Mouse (Mus musculus): ENCODE data around the gene Ncapd2. TPM values are rescaled to one million over a fixed set of nuclear protein-coding genes. Genes with fewer than 3 reads are reported as not detected.

The Ncapd2 gene
- polyA plus RNA-seq, 1 experiment from 2014 or later = 39.4 TPM

GRCm38 (mm10) chr6:125218963-125219362 is 27.5 kb upstream of the Ncapd2 start:
- H3K4me3 ChIP-seq (ENCODE audit: low read depth, low read length) = no peak overlapping the region
- H3K9ac ChIP-seq (ENCODE audit: low read depth, low read length) = no peak overlapping the region
- H3K27me3 ChIP-seq (ENCODE audit: control insufficient read depth, insufficient read depth, low read depth, low read length) = no peaks in the 10 kb centered on the region
- H3K9me3 ChIP-seq (replicated peaks; ENCODE audit: control insufficient read depth, low read length, poor library complexity, severe bottlenecking) = no peaks in the 10 kb centered on the region
- no peaks in the 10 kb centered on the region for H3K36me3 ChIP-seq (ENCODE audit: control insufficient read depth, insufficient read depth, low read length)
- H3K4me2 ChIP-seq (ENCODE audit: low read length) = no peak overlapping the region
- 89% methylated on average over 4 of the region's 4 CpGs for WGBS
- ATAC-seq = no peak
- H3K4me1 ChIP-seq (ENCODE audit: control insufficient read depth, insufficient read depth, low read length) = peaks cover 7% of the 10 kb centered on the region
- H3K27ac ChIP-seq (ENCODE audit: low read length) = no peak overlapping the region

GRCm38 (mm10) chr6:125217899-125218298 is 26.4 kb upstream of the Ncapd2 start:
- H3K4me3 ChIP-seq (ENCODE audit: low read depth, low read length) = no peak overlapping the region
- peaks cover 5% of the 10 kb centered on the region; the same call in 1 of the 2 replicates for H3K27me3 ChIP-seq (ENCODE audit: control insufficient read depth, insufficient read depth, low read depth, low read length)
- peaks cover 7% of the 10 kb centered on the region for H3K4me1 ChIP-seq (ENCODE audit: control insufficient read depth, insufficient read depth, low read length)
- H3K27ac ChIP-seq (ENCODE audit: low read length) = no peak overlapping the region
- H3K4me2 ChIP-seq (ENCODE audit: low read length) = no peak overlapping the region
- WGBS = 90% methylated on average over 11 of the region's 11 CpGs
- H3K9ac ChIP-seq (ENCODE audit: low read depth, low read length) = no peak overlapping the region
- no peaks in the 10 kb centered on the region for H3K9me3 ChIP-seq (replicated peaks; ENCODE audit: control insufficient read depth, low read length, poor library complexity, severe bottlenecking)
- ATAC-seq = no peak
- no peaks in the 10 kb centered on the region for H3K36me3 ChIP-seq (ENCODE audit: control insufficient read depth, insufficient read depth, low read length)

- Histone ChIP-seq H3K9ac (ENCODE audit: low read depth, low read length) (no peak overlapping the region), H3K36me3 (ENCODE audit: control insufficient read depth, insufficient read depth, low read length) (no peaks in the 10 kb centered on the region), H3K4me1 (ENCODE audit: control insufficient read depth, insufficient read depth, low read length) (peaks cover 7% of the 10 kb centered on the region), H3K27ac (ENCODE audit: low read length) (no peak overlapping the region), H3K27me3 (ENCODE audit: control insufficient read depth, insufficient read depth, low read depth, low read length) (peaks cover 5% of the 10 kb centered on the region; the same call in 1 of the 2 replicates), H3K9me3 (replicated peaks; ENCODE audit: control insufficient read depth, low read length, poor library complexity, severe bottlenecking) (no peaks in the 10 kb centered on the region), H3K4me2 (ENCODE audit: low read length) (no peak overlapping the region), H3K4me3 (ENCODE audit: low read depth, low read length) (no peak overlapping the region)
- WGBS = 78% methylated on average over 2 of the region's 2 CpGs
- ATAC-seq = no peak
Measured at GRCm38 (mm10) chr6:125216898-125217297, 25.4 kb upstream of the Ncapd2 start.

- WGBS = under 1% methylated on average over 48 of the region's 48 CpGs
- H3K9me3 ChIP-seq (replicated peaks; ENCODE audit: control insufficient read depth, low read length, poor library complexity, severe bottlenecking) = no peaks in the 10 kb centered on the region
- peak within 1 kb of the TSS; percentile 85 for H3K27ac ChIP-seq (ENCODE audit: low read length)
- peaks cover 5% of the 10 kb centered on the region; the same call in 1 of the 2 replicates for H3K27me3 ChIP-seq (ENCODE audit: control insufficient read depth, insufficient read depth, low read depth, low read length)
- ATAC-seq = peak; percentile 98
- no peaks in the 10 kb centered on the region for H3K36me3 ChIP-seq (ENCODE audit: control insufficient read depth, insufficient read depth, low read length)
- H3K4me1 ChIP-seq (ENCODE audit: control insufficient read depth, insufficient read depth, low read length) = peaks cover 7% of the 10 kb centered on the region
- peak within 1 kb of the TSS; percentile 58 for H3K4me3 ChIP-seq (ENCODE audit: low read depth, low read length)
- peak within 1 kb of the TSS; percentile 63 for H3K4me2 ChIP-seq (ENCODE audit: low read length)
- H3K9ac ChIP-seq (ENCODE audit: low read depth, low read length) = peak within 1 kb of the TSS; percentile 79
Measured at GRCm38 (mm10) chr6:125215148-125215954, 23.9 kb upstream of the Ncapd2 start, which contains the start of gene Vamp1. Vamp1 (plus strand) TSS chr6:125215551.

- Histone ChIP-seq H3K9me3 (replicated peaks; ENCODE audit: control insufficient read depth, low read length, poor library complexity, severe bottlenecking) (no peaks in the 10 kb centered on the region), H3K27me3 (ENCODE audit: control insufficient read depth, insufficient read depth, low read depth, low read length) (peaks cover 5% of the 10 kb centered on the region; the same call in 1 of the 2 replicates), H3K4me3 (ENCODE audit: low read depth, low read length) (no peak overlapping the region), H3K4me2 (ENCODE audit: low read length) (no peak overlapping the region), H3K9ac (ENCODE audit: low read depth, low read length) (no peak overlapping the region), H3K36me3 (ENCODE audit: control insufficient read depth, insufficient read depth, low read length) (no peaks in the 10 kb centered on the region), H3K4me1 (ENCODE audit: control insufficient read depth, insufficient read depth, low read length) (peaks cover 7% of the 10 kb centered on the region), H3K27ac (ENCODE audit: low read length) (no peak overlapping the region)
- ATAC-seq = no peak
- WGBS = 87% methylated on average over 6 of the region's 6 CpGs
Measured at GRCm38 (mm10) chr6:125213715-125214114, 22.2 kb upstream of the Ncapd2 start.

- Histone ChIP-seq H3K36me3 (ENCODE audit: control insufficient read depth, insufficient read depth, low read length) (no peaks in the 10 kb centered on the region), H3K4me1 (ENCODE audit: control insufficient read depth, insufficient read depth, low read length) (peaks cover 7% of the 10 kb centered on the region), H3K27ac (ENCODE audit: low read length) (no peak overlapping the region), H3K9ac (ENCODE audit: low read depth, low read length) (no peak overlapping the region), H3K4me2 (ENCODE audit: low read length) (no peak overlapping the region), H3K27me3 (ENCODE audit: control insufficient read depth, insufficient read depth, low read depth, low read length) (peaks cover 5% of the 10 kb centered on the region; the same call in 1 of the 2 replicates), H3K9me3 (replicated peaks; ENCODE audit: control insufficient read depth, low read length, poor library complexity, severe bottlenecking) (no peaks in the 10 kb centered on the region), H3K4me3 (ENCODE audit: low read depth, low read length) (no peak overlapping the region)
- WGBS = 79% methylated on average over 6 of the region's 6 CpGs
- no peak for ATAC-seq
Measured at GRCm38 (mm10) chr6:125213129-125213528, 21.6 kb upstream of the Ncapd2 start.

GRCm38 (mm10) chr6:125212621-125213020 is 21.1 kb upstream of the Ncapd2 start:
- Histone ChIP-seq H3K27ac (ENCODE audit: low read length) (no peak overlapping the region), H3K36me3 (ENCODE audit: control insufficient read depth, insufficient read depth, low read length) (no peaks in the 10 kb centered on the region), H3K4me3 (ENCODE audit: low read depth, low read length) (no peak overlapping the region), H3K4me1 (ENCODE audit: control insufficient read depth, insufficient read depth, low read length) (peaks cover 7% of the 10 kb centered on the region), H3K4me2 (ENCODE audit: low read length) (no peak overlapping the region), H3K9ac (ENCODE audit: low read depth, low read length) (no peak overlapping the region), H3K9me3 (replicated peaks; ENCODE audit: control insufficient read depth, low read length, poor library complexity, severe bottlenecking) (no peaks in the 10 kb centered on the region), H3K27me3 (ENCODE audit: control insufficient read depth, insufficient read depth, low read depth, low read length) (peaks cover 5% of the 10 kb centered on the region; the same call in 1 of the 2 replicates)
- ATAC-seq = no peak
- WGBS = 58% methylated on average over 2 of the region's 2 CpGs

- no peak overlapping the region for H3K4me3 ChIP-seq (ENCODE audit: low read depth, low read length)
- no peaks in the 10 kb centered on the region for H3K36me3 ChIP-seq (ENCODE audit: control insufficient read depth, insufficient read depth, low read length)
- 93% methylated on average over 1 of the region's 1 CpGs for WGBS
- no peak for ATAC-seq
- no peaks in the 10 kb centered on the region for H3K9me3 ChIP-seq (replicated peaks; ENCODE audit: control insufficient read depth, low read length, poor library complexity, severe bottlenecking)
- no peaks in the 10 kb centered on the region for H3K4me1 ChIP-seq (ENCODE audit: control insufficient read depth, insufficient read depth, low read length)
- no peak overlapping the region for H3K9ac ChIP-seq (ENCODE audit: low read depth, low read length)
- no peak overlapping the region for H3K4me2 ChIP-seq (ENCODE audit: low read length)
- peaks cover 5% of the 10 kb centered on the region; the same call in 1 of the 2 replicates for H3K27me3 ChIP-seq (ENCODE audit: control insufficient read depth, insufficient read depth, low read depth, low read length)
- no peak overlapping the region for H3K27ac ChIP-seq (ENCODE audit: low read length)
Measured at GRCm38 (mm10) chr6:125210436-125210835, 18.9 kb upstream of the Ncapd2 start.

GRCm38 (mm10) chr6:125197166-125197565 is 5.7 kb upstream of the Ncapd2 start:
- Histone ChIP-seq H3K4me1 (ENCODE audit: control insufficient read depth, insufficient read depth, low read length) (peaks cover 9% of the 10 kb centered on the region), H3K4me3 (ENCODE audit: low read depth, low read length) (no peak overlapping the region), H3K9ac (ENCODE audit: low read depth, low read length) (no peak overlapping the region), H3K36me3 (ENCODE audit: control insufficient read depth, insufficient read depth, low read length) (peaks cover 4% of the 10 kb centered on the region; the same call in 1 of the 2 replicates), H3K27ac (ENCODE audit: low read length) (no peak overlapping the region), H3K4me2 (ENCODE audit: low read length) (no peak overlapping the region), H3K9me3 (replicated peaks; ENCODE audit: control insufficient read depth, low read length, poor library complexity, severe bottlenecking) (no peaks in the 10 kb centered on the region), H3K27me3 (ENCODE audit: control insufficient read depth, insufficient read depth, low read depth, low read length) (no peaks in the 10 kb centered on the region)
- ATAC-seq = no peak
- whole genome bisulfite sequencing = 82% methylated on average over 5 of the region's 5 CpGs
